Mouse (Mus musculus): ENCODE measurements around the gene Ptch1.

DNA sequence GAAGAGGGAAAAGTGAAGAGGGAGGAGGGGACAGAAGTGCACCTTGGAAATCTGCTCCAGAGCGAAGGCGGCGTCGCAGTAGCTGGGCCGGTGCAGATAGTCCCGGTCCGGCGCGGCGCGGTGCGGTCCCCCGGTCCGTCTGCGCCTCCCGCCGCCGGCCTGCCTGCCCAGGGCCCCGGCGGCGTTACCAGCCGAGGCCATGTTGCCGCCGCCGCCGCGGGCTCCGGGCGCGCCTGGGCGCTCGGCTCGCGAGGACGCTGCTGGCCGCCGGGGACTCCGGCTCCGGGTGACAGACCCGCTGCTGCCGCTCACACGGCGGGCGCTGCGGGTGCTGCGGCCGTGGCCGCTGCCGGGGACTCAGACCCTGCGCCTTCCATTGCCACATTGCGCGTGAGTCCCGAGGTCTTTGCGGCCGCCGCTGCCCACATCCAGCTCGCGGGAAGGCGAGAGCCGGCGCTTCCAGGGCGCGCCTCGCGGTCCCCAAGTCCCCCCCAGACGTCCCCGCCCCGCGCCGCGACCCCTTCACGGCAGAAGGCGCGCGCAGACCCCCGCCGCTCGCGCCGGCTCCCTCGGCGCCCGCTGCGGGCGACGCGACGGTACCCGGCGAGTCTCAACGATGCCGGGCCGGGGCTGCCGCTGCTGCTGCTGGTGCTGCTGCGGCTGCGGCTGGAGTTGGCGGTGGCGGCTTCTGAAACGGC is 7.9 kb downstream of the Ptch1 start:
- TF ChIP-seq CTCF (IDR thresholded peaks at IDR 0.05; ENCODE audit: low read depth), result no peak
- TF ChIP-seq EP300 (IDR thresholded peaks at IDR 0.05; ENCODE audit: low read depth), result no peak

Measured in liver, postnatal 0 days (tissue).